Mouse (Mus musculus) myocyte (in vitro differentiated cells): ENCODE data around the gene Mto1. TPM values are rescaled to one million over a fixed set of nuclear protein-coding genes. Genes with fewer than 3 reads are reported as not detected.
A peak's percentile ranks its signal among the peaks of the same experiment; 100 is the strongest.

Source experiments
- H3K27me3 ChIP-seq: one replicate; pipeline ENCODE4 v1.6.1; 2011; ENCODE audit not compliant: control insufficient read depth, insufficient read depth, insufficient read length
- H3K36me3 ChIP-seq: one replicate; pipeline ENCODE4 v1.6.1; 2011; ENCODE audit not compliant: control insufficient read depth, insufficient read depth
- H3K4me2 ChIP-seq: one replicate; pipeline ENCODE4 v1.6.1; 2011; ENCODE audit warnings: low read depth, control low read depth
- H3K4me3 ChIP-seq: one replicate; pipeline ENCODE4 v1.5.1; 2011; ENCODE audit warnings: mild to moderate bottlenecking, control low read depth, moderate library complexity
- H3K79me2 ChIP-seq: one replicate; pipeline ENCODE4 v1.6.1; 2011; ENCODE audit not compliant: control insufficient read depth, insufficient read depth
- H3ac ChIP-seq: one replicate; pipeline ENCODE4 v1.6.1; 2011; ENCODE audit not compliant: control insufficient read depth, insufficient read length
- CEBPB ChIP-seq: IDR thresholded peaks from 2 replicates; pipeline ENCODE4 v1.6.1; 2011; ENCODE audit warnings: mild to moderate bottlenecking, moderate library complexity; ENCODE audit not compliant: poor library complexity, insufficient read depth, severe bottlenecking
- E2F4 ChIP-seq: IDR thresholded peaks from one replicate; pipeline ENCODE4 v1.6.1; 2011; ENCODE audit warnings: mild to moderate bottlenecking, control low read depth, moderate library complexity; ENCODE audit not compliant: insufficient read depth
- MAX ChIP-seq: IDR thresholded peaks from one replicate; pipeline ENCODE4 v1.6.1; 2011; ENCODE audit warnings: low read depth, mild to moderate bottlenecking, control low read depth
- MYOD1 ChIP-seq, 3 experiments: IDR thresholded peaks; one replicate each; pipeline ENCODE4 v1.6.1; 2011; ENCODE audit warnings: control low read depth in 2 of 3, low read depth in 2 of 3, mild to moderate bottlenecking in 2 of 3, moderate library complexity in 1 of 3; ENCODE audit not compliant: insufficient read length in 2 of 3, control insufficient read depth in 1 of 3
- MYOG ChIP-seq, 3 experiments: IDR thresholded peaks; one replicate each; pipeline ENCODE4 v1.6.1; 2011; ENCODE audit warnings: control low read depth in 2 of 3, low read depth in 2 of 3, mild to moderate bottlenecking in 2 of 3; ENCODE audit not compliant: insufficient read length in 2 of 3, control insufficient read depth in 1 of 3, insufficient read depth in 1 of 3
- POLR2A ChIP-seq: IDR thresholded peaks from one replicate; pipeline ENCODE4 v1.6.1; 2011; ENCODE audit warnings: low read depth, mild to moderate bottlenecking, control low read depth, moderate library complexity; ENCODE audit not compliant: insufficient read length
- POLR2AphosphoS2 ChIP-seq: IDR thresholded peaks from one replicate; pipeline ENCODE4 v1.6.1; 2011; ENCODE audit warnings: low read depth, control low read depth; ENCODE audit not compliant: insufficient read length
- REST ChIP-seq: IDR thresholded peaks from one replicate; pipeline ENCODE4 v1.6.1; 2011; ENCODE audit warnings: mild to moderate bottlenecking, control low read depth, moderate library complexity; ENCODE audit not compliant: insufficient read depth, insufficient read length
- SRF ChIP-seq: IDR thresholded peaks from one replicate; pipeline ENCODE4 v1.6.1; 2011; ENCODE audit warnings: low read depth; ENCODE audit not compliant: control insufficient read depth, insufficient read length
- TCF12 ChIP-seq: IDR thresholded peaks from one replicate; pipeline ENCODE4 v1.6.1; 2011; ENCODE audit warnings: mild to moderate bottlenecking, control low read depth; ENCODE audit not compliant: poor library complexity, insufficient read depth, severe bottlenecking
- TCF3 ChIP-seq: IDR thresholded peaks from one replicate; pipeline ENCODE4 v1.6.1; 2011; ENCODE audit warnings: low read depth, control low read depth; ENCODE audit not compliant: insufficient read length
- USF1 ChIP-seq: IDR thresholded peaks from one replicate; pipeline ENCODE4 v1.6.1; 2011; ENCODE audit warnings: low read depth, mild to moderate bottlenecking, control low read depth, moderate library complexity
- polyA plus RNA-seq: library from polyadenylated mRNA; unstranded; fragments of >200 nt; fragmentation: generic; extraction: Trizol; gene quantifications from one replicate; pipeline ENCODE4 v1.2.1, GENCODE M21; 2012; ENCODE audit warnings: missing spikeins

Gene Mto1
- polyA plus RNA-seq, 1 experiment: 10.8 TPM

DNA sequence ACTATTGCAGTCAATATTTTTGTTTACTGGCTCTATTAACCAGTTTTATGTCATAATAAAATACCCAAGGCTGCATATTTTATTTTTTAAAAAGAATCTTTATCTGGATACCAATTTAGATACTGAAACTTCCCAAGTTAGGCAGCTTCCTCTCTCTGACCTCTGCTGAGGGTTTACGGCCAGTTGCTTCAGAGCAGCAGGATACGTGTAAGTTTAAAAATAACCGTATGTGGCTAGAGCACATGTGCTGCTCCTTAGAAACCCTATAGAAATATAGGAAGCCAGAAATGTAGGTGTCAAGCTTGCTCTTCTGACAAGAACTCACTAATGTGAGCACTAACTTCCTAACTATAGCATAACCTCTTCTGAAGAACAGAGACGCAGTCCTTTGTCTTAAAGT, 15.3 kb downstream of the Mto1 start:
- no peaks in the 10 kb centered on the region for H3K27me3 ChIP-seq
- TF ChIP-seq REST (no peak), USF1 (no peak), TCF3 (no peak), MAX (no peak), CEBPB (no peak), SRF (no peak), POLR2A (no peak), TCF12 (no peak), POLR2AphosphoS2 (no peak), MYOD1 (IDR thresholded peaks at IDR 0.05; ENCODE audit: control insufficient read depth in 1 of 3, insufficient read length in 2 of 3, low read depth in 2 of 3) (no peak), MYOG (IDR thresholded peaks at IDR 0.05; ENCODE audit: control insufficient read depth in 1 of 3, insufficient read depth in 1 of 3, insufficient read length in 2 of 3, low read depth in 2 of 3) (no peak), E2F4 (no peak)
- no peak overlapping the region for H3K4me2 ChIP-seq
- H3K79me2 ChIP-seq: no peaks in the 10 kb centered on the region
- peaks cover 40% of the 10 kb centered on the region for H3K36me3 ChIP-seq
- no peak overlapping the region for H3K4me3 ChIP-seq
- no peak overlapping the region for H3ac ChIP-seq

DNA sequence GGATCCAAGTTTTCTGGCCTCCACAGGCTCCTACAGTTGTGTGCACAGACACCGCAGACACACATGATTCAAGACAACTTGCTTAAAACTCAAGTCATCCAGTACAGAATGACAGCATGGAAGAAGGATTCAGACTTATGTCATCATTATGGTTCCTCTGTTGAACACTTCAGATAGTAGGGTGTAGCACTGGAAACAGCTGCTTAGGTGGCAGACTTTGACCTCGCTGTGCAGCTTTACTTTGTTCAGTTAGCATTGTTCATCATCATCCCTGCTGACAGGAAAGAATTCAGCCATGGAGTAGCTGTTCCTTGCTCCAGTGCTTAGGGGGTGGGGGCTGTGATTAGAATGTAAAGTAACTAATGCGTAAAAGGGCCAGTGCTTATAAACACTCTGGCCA, 17.7 kb downstream of the Mto1 start:
- no peaks in the 10 kb centered on the region for H3K79me2 ChIP-seq
- H3K4me2 ChIP-seq: no peak overlapping the region
- H3ac ChIP-seq: no peak overlapping the region
- no peaks in the 10 kb centered on the region for H3K27me3 ChIP-seq
- H3K36me3 ChIP-seq: peaks cover 33% of the 10 kb centered on the region
- no peak for TF ChIP-seq REST
- no peak for TF ChIP-seq SRF
- TF ChIP-seq MYOD1 (IDR thresholded peaks at IDR 0.05; ENCODE audit: control insufficient read depth in 1 of 3, insufficient read length in 2 of 3, low read depth in 2 of 3): no peak
- no peak for TF ChIP-seq TCF3
- TF ChIP-seq POLR2A: no peak
- TF ChIP-seq TCF12: no peak
- no peak for TF ChIP-seq CEBPB
- no peak for TF ChIP-seq E2F4
- TF ChIP-seq POLR2AphosphoS2: no peak
- TF ChIP-seq USF1: no peak
- no peak for TF ChIP-seq MAX
- no peak for TF ChIP-seq MYOG (IDR thresholded peaks at IDR 0.05; ENCODE audit: control insufficient read depth in 1 of 3, insufficient read depth in 1 of 3, insufficient read length in 2 of 3, low read depth in 2 of 3)
- no peak overlapping the region for H3K4me3 ChIP-seq

DNA sequence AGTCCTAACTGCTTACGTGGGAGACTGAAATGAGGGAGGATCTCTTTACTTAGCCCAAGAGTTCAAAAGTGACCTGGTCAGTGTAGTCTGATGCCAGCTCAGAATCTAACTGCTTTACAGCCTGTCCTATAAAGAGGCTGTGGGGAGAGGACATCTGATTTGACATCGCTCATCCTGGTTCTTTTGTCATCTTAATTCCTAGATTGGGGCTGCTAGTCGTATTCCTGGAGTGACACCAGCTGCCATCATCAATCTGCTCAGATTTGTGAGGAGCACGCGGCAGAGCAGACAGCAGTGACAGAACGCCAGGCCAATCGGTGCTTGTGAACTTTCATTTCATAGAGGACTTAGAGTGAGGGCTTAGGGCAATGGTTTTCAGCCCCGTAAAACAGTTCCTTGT, 25.6 kb downstream of the Mto1 start:
- H3ac ChIP-seq: no peak overlapping the region
- no peak overlapping the region for H3K4me3 ChIP-seq
- no peak overlapping the region for H3K4me2 ChIP-seq
- no peaks in the 10 kb centered on the region for H3K27me3 ChIP-seq
- H3K36me3 ChIP-seq: peaks cover 45% of the 10 kb centered on the region
- no peak for TF ChIP-seq USF1
- peak; percentile 50 for TF ChIP-seq POLR2AphosphoS2
- H3K79me2 ChIP-seq: peaks cover 7% of the 10 kb centered on the region

DNA sequence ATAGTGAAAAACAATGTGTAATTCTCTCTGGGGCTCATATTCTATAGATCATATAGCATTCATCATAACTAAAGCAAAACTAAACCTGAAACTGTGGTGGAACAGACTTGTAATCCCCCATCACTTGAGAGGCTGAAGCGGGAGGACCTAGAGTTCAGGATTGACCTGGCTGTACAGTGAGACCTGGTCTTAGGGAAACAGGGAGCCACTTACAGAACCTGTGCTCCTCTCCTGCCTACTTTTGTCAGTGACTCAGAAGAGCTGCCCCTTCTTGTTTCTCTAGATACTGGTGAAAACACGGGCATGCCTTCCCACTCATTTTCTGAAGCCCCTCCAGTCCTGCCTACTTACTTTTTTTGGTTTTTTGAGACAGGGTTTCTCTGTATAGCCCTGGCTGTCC, 26.3 kb downstream of the Mto1 start:
- Histone ChIP-seq H3K4me2 (no peak overlapping the region), H3K4me3 (no peak overlapping the region), H3K27me3 (no peaks in the 10 kb centered on the region), H3ac (no peak overlapping the region), H3K79me2 (peaks cover 12% of the 10 kb centered on the region), H3K36me3 (peaks cover 52% of the 10 kb centered on the region)
- TF ChIP-seq POLR2AphosphoS2 (peak; percentile 58), CEBPB (no peak)

DNA sequence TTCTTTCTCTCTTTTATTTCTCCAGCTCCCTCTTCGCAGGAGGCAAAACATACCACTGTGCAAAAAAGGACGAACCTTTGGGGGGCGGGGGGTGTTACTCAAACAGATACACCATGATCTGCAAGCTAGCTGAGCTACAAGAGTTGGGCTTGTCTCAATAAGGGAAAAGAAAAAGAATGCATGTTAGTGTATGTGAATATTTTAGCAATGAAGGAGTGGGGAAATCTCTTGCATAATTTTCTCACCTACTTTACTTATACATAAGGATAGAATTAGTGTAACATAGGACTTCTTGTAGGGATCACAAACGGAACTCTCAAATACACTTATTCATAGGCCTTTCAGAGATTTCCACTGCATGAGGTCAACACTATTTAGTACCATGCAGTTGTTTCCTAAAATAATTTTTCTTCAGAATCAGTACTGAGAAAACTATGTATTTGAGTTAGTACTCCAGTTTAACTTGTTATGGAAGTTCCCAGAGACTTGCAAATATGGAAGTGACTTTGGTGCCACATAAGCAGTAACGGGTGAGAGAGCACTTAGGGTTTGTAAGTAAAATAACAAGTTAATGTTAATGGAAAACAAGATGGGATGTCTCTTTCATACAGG, 26.9 kb downstream of the Mto1 start:
- Histone ChIP-seq H3K27me3 (no peaks in the 10 kb centered on the region), H3K79me2 (peaks cover 18% of the 10 kb centered on the region), H3K36me3 (peaks cover 58% of the 10 kb centered on the region), H3K4me2 (no peak overlapping the region), H3ac (no peak overlapping the region), H3K4me3 (no peak overlapping the region)
- TF ChIP-seq MAX: no peak
- TF ChIP-seq POLR2A: no peak
- no peak for TF ChIP-seq USF1
- no peak for TF ChIP-seq CEBPB
- TF ChIP-seq E2F4: no peak
- TF ChIP-seq SRF: no peak
- no peak for TF ChIP-seq REST
- no peak for TF ChIP-seq POLR2AphosphoS2
- no peak for TF ChIP-seq MYOD1 (IDR thresholded peaks at IDR 0.05; ENCODE audit: control insufficient read depth in 1 of 3, insufficient read length in 2 of 3, low read depth in 2 of 3)
- no peak for TF ChIP-seq MYOG (IDR thresholded peaks at IDR 0.05; ENCODE audit: control insufficient read depth in 1 of 3, insufficient read depth in 1 of 3, insufficient read length in 2 of 3, low read depth in 2 of 3)
- no peak for TF ChIP-seq TCF3

DNA sequence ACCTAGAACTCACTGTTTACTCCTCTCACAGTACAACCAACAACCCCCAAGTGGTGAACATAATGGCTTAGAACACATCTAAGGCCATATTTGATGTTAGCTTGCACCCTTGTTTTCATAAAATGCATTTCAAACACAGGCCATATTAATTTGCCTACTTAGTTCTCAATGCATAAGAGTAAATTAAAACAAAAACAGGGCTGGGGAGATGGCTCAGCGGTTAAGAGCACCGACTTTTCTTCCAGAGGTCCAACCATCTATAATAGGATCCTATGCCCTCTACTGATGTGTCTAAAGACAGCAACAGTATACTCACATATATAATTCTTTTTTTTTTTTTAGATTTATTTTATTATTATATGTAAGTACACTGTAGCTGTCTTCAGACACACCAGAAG, 27.4 kb downstream of the Mto1 start:
- Histone ChIP-seq H3K36me3 (peaks cover 59% of the 10 kb centered on the region), H3K79me2 (peaks cover 23% of the 10 kb centered on the region), H3K4me2 (no peak overlapping the region), H3ac (no peak overlapping the region), H3K4me3 (no peak overlapping the region), H3K27me3 (no peaks in the 10 kb centered on the region)
- peak; percentile 34 for TF ChIP-seq POLR2AphosphoS2
- TF ChIP-seq REST: no peak
- TF ChIP-seq MAX: no peak
